Mouse (Mus musculus) fat pad, adult 2 months (tissue): ENCODE measurements around the gene Zfp988.
"Not testable (repeated sequence)": the region's sequence is repeated elsewhere in the genome, so short reads cannot be mapped to it uniquely, and the experiment has no call there.

Experiments used
- DNase-seq: peaks from one replicate; pipeline ENCODE4 v3.0.0-alpha.2; 2011; ENCODE audit warnings: low read depth, low spot score; ENCODE audit errors: extremely low read depth

Zfp988 gene

DNA sequence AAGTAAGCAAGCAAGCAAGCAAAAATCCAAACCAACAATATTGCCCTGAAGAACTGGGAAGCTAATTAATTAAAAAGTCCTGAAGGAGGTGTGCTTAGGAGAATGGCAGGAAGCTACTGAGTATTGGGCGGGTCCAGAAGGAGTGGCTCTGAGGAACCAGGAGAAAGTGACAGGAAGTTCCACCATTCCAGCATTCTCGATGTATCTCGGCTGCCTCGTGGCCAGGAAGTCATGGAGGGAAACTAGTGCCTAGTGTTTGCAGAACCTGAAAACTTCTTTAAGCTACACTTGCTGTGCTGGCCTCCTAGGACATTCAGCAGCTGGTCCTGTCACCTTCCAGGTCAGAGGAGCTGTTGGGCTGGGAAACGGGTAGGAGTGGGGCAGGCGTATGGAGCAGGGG, at the start of gene Zfp988:
TSS of gene Zfp988 (plus strand) at position 239 of the 400 bp plus-strand sequence.
- DNase-seq: not testable (repeated sequence)

DNA sequence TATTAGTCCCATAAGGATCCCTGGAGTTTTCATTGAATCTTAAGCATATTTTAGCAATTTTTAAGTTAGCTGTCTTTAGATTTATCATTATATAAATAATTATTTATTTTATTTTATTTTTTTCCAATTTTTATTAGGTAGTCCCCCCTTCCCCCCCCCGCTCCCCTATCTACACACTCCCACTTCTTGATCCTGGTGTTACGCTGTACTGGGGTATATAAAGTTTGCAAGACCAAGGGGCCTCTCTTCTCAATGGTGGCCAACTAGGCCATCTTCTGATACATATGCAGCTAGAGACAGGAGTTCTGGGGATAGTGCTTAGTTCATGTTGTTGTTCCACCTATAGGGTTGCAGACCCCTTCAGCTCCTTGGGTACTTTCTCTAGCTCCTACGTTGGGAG, 42.8 kb upstream of the Zfp988 start:
- DNase-seq: not testable (repeated sequence)

DNA sequence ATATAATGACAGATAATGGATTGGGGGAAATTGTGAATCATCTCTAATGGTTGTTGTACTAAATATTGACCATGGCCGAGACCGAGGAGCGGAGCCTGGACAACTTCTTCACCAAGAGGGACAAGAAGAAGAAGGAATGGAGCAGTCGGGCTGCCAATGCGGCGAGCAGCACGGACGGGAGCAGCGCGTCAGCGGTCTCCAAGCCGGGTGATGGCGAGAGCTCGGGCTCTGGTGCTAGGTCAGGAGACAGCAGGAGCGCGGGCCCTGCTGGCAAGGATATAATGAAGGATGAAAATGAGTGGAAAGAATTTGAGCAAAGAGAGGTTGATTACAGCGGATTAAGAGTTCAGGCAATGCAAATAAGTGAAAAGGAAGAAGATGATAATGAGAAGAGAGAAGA, 38.2 kb upstream of the Zfp988 start:
- DNase-seq: not testable (repeated sequence)

DNA sequence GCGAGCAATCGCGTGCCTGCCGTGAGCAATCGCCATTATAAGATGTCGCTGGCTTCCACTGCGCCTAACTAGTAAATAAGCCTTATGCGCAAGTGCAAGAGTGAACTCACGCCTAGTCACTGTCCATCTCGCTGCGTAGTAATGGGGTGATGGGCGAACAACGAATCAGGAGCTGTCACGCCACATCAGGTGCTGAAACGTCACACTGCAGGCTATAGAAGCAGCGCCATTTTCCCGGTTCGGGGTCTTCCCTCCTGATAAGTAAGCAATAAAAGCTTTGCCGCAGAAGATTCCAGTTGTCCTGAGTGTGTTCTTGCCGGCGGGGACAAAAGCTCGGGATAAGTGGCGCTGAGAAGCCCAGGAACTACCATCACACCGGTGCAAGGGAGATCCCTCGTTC, 36.7 kb upstream of the Zfp988 start:
- DNase-seq: not testable (repeated sequence)

DNA sequence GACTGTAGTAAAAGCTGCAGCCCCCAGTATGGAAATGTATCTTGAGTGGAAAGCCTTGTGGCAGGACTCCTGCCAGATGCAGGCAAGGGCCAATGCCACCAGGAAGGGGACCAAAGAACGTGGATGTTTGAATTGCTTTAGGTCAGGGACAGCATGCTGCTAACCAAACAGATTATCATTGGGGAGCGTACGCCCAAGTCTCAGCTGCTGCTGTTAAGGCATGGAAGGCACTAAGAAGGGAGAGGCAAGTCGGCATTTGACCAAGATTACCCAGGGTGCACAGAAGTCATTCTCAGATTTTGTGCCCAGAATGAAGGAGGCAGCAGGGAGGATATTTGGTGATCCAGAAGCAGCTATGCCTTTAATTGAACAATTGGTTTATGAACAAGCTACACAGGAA, 35.4 kb upstream of the Zfp988 start:
- DNase-seq: not testable (repeated sequence)

DNA sequence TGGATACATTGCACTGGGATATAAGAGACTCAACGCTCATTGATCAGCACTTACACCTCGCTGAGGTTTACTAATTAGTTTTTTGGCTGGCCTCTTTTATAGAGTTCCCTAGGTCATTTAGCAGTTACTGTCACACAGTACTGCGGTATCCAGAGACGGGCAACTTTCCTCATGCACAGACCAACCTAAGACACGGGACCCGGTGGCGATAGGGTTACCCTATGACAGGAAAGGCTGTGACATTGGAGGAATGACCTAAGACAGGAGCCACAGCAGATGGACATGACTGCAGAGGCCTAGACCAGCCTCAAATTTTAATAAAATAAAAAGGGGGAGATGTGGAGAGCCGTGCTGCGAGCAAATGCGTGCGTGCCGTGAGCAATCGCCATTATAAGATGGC, 33.9 kb upstream of the Zfp988 start:
- DNase-seq: not testable (repeated sequence)

DNA sequence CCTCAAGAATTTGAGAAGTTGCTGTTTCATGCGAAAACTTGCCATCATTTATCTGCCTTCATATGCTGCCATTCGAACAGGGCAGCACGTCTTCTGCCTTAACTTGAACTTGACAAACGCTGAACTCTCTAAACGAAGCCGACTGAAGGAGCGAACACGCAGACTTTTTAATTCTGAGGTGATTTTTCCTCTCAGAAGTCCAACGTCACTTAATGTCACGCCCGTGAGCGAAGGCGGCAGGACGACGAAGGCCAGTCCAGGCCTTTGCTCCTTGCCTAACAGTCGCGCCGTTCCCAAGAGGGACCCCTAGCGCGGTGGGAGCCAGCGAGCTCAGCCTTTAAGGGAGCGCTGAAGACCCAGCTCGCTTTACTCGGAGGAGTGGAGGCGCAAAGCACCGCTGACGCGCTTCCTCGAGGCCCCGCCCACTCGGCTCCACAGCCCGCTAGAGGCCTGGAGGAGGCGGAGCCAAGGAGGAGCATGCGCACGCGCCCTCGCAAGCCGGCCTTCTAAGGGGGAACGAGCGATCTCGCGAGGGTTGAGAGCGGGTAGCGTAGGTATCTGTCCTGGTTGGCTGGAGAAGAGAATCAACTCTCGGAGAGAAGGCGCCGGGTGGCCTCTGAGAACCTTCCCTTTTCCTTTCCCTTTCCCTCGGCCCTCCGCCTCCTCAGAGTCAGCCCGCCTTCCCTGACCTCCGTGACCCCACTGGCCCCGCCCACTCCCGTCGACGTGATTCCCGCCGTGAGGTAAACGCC, 30.3 kb upstream of the Zfp988 start:
- not testable (repeated sequence) for DNase-seq

DNA sequence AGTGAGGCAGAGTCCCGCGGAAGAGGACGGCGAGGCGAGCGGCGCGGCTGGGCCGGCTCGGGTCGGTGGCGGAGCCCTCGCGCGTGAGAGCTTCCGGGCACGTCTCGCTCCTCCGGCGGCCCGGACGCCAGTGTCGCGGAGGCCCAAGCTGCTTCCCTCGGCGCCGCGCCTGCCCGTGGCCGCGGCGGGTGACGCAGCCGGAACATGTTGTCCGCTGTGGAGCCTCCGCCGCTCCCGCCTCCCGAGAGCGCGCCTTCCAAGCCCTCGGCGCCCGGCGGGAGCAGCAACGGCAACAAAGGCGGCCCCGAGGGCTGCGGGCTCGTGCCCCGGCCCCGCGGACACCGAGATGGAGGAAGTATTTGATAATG, 29.7 kb upstream of the Zfp988 start:
- not testable (repeated sequence) for DNase-seq

DNA sequence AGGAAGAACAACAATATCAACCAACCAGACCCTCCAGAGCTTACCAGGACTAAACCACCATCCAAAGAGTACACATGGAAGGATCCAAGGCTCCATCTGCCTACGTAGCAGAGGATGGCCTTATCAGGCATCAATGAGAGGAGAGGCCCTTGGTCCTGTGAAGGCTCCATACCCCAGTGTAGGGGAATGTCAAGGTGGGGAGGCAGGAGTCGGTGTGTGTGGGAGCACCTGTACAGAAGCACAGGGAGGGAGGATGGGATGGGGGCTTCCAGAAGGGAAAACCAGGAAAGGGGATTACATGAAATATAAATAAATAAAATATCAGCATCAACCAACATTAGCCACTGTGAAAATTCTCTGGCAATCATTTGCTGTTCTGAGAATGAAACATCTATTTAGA, 25.1 kb upstream of the Zfp988 start:
- not testable (repeated sequence) for DNase-seq

DNA sequence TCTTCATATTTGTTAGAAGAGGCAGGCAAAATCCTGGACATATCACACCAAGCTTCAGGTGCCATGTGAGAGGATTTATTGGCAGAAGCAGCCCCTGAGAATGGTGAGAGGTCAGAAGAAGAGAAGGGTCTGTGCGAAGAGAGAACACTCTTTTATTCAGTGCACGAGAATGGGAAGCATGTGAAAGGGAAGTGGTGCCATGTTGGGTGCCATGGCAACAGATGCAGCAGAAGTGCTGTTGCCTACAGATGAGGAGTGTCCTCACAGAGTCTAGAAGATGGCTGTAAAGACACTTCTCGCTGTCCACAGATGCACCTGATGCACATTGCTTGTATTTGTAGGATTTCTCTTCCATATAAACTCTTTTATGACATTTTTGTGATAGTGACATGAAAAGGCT, 6.9 kb upstream of the Zfp988 start:
- DNase-seq: not testable (repeated sequence)

DNA sequence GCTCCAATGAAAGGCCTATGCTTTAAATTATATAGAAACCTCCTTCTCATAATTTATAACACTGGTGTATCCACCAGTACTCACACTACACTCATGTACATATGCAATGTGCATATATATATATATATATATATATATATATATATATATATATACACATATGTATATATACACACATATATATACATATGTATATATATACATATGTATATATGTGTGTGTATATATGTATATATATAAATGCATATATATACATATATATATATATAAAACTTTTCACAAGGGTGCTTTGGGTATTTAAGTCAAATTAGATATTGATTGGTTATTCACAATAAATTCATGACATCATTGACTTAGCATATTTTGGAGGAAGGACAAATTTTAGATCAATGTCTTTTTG, 3.1 kb upstream of the Zfp988 start:
- not testable (repeated sequence) for DNase-seq

DNA sequence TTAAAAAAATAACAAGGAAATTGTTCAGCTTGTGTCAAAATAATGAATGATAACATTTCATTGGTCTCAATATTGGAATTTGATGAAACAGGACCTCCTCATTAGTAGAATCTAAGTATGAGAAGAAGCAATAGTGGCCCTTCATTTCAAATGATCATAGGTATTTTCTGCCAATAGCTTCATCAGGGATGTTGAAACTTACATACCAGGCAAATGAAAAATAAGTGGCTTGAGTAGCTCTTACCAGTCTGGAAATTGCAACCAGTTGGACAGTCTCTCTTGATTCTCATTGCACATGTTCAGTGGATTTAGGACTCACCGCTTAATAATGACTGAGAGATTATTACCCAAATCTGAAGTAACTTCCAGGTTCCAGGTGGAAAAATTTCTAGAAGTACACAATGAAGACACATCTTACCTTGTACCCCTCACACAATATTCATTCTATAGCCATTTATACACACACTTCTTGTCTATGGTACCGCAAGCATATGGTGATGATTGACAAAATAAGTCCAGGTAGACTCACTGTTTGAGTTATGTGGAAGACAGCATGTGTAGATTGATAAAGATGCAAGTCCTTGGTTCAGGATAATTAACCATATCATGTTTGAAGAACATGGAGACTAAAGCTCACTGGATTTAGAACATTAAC, 29.7 kb downstream of the Zfp988 start:
- DNase-seq: not testable (repeated sequence)

DNA sequence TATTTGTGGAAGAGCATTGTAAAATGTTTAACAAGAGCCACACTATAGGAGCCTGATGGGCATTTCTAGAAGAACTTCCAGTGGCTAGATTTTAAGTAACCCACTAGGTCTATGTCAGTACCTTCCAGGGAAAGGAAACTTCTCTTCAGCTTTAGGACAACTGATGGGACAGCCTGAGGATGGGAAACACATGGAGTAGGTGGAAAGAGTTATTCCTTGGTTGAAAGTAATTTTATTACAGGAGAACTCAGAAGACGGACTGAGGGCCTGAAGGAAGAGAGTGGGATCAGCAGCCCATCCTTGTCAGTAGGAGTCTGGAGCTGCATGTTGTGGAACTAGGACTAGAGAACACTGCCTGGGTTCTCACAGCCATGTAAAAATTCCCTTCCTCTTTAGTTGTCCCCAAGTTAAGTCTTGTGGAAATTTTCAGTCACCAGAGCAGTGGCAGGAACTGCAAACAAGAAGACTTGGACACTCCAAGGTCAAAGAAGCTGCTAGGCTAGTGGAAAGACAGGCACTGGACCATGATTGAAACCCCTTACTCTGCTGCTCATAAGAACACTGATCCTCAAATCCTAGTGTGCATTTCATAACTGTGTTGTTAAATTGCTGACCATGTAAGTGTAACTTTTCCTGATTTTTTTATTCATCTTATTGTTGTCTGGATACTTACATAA, 30.4 kb downstream of the Zfp988 start:
- not testable (repeated sequence) for DNase-seq

DNA sequence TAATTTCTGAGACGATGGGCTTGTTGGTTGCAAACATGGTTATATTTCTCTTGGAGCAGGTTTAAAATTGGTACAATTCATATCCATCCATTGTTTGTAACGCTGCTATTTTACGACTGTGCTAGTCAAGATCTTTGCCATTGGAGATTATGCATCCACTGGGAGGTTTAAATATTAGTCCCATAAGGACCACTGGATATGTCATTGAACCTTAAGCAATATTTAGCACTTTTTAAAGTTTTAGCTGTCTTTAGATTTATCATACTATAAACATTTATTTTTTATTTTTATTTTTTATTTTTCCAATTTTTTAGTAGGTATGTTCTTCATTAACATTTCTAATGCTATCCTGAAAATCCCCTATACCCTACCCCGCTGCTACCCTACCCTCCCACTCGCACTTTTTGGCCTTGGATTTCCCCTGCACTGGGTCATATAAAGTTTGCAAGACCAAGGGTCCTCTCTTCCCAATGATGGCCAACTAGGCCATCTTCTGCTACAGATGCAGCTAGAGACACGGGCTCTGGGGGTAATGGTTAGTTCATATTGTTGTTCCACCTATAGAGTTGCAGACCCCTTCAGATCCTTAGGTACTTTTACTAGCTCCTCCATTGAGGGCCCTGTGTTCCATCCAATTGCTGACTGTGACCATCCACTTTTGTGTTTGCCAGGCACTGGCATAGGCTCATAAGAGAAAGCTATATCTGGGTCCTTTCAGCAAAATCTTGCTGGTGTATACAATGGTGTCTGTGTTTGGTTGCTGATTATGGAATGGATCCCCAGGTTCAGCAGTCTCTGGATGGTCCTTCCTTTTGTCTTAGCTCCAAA, 31.1 kb downstream of the Zfp988 start:
- DNase-seq: not testable (repeated sequence)

DNA sequence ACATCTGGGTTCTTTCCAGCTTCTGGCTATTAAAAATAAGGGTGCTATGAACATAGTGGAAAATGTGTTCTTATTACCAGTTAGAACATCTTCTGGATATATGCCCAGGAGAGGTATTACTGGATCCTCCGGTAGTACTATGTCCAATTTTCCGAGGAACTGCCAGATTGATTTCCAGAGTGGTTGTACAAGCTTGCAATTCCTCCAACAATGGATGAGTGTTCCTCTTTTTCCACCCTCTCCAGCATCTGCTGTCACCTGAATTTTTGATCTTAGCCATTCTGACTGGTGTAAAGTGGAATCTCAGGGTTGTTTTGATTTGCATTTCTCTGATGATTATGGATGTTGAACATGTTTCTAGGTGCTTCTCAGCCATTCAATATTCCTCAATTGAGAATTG, 32.0 kb downstream of the Zfp988 start:
- DNase-seq: not testable (repeated sequence)

DNA sequence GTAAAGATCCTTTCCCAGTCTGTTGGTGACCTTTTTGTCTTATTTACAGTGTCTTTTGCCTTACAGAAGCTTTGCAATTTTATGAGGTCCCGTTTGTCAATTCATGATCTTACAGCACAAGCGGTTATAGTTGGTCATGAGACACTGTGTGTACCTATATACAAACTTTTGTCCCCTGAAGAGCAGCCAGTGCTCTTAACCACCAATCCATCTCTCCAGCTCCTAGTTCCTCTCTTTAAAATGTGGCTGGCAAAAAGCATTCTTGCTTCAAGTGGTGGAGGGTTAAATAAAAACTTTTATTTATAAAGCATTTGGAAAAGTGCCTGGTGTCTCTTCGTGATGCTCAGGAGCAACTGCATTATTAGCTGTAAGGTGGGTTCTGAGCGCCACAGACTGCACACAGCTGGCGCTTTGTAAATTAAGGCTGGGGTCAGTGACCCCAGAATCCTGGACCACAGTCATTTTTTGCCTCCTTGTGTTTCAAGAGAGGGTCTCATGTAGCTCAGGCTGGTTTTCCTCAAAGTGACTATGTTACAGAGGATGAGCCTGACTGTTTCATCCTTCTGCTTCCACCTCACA, 32.6 kb downstream of the Zfp988 start:
- no peak for DNase-seq

DNA sequence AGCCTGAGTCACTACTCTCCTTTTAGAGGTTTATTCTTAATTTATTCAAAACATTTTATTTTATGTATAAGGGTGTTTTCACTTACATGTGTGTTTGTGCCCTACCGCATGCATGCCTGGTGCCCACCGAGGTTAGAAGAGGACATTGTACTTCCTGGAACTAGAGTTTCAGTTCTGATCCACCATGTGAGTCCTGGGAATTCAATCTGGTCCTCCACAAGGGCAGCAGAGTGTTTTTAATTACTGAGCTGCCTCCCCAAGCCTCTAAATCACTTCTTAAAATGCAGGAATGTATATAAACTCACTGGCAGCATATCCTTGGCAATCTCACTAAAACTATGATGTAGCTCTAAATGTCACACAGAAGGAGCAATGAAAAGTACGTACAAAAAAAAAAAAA, 33.2 kb downstream of the Zfp988 start:
- not testable (repeated sequence) for DNase-seq

DNA sequence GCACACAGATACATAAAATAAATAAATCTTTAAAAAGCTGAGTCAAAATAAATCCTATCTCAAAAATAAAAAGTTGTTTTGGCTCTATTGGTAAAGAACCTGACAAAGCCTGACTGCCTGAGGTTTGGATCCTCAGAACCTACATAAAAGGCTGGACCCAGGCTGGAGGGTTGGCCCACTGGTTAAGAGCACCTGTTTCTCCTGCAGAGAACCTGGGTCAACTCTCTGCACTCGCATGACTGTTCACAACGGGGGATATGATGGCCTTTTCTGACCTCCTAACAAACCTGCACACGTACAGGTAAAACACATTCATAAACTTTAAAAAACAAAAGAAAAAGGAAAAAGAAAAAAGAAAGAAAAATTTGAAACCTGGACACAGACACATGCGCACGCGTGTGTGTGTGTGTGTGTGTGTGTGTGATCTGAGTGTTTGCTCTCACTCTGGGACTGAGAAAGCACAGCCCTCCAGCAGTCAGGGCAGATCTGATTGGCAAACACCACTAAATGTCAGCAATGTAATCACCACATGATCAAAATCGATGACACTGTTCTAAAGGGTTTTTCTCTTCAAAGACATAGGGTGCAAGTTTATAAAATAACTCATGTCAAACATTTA, 34.2 kb downstream of the Zfp988 start:
- DNase-seq: not testable (repeated sequence)

DNA sequence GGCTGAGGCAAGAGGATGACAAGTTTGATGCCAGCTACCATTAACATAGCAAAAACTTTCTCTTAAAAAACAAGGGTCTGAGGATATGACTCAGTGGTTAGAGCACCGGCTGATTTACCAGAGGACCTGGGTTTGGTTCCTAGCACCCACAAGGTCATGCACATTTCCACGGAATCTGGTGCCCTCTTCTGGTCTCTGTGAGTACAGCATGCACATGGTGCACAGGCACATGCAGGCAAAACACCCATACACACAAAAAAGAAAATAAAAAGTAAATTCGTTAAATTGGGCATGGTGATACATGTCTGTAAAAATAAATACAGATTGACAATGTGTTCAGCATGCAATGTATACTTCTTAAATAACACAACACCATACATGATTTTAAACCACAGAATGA, 34.8 kb downstream of the Zfp988 start:
- DNase-seq: not testable (repeated sequence)

DNA sequence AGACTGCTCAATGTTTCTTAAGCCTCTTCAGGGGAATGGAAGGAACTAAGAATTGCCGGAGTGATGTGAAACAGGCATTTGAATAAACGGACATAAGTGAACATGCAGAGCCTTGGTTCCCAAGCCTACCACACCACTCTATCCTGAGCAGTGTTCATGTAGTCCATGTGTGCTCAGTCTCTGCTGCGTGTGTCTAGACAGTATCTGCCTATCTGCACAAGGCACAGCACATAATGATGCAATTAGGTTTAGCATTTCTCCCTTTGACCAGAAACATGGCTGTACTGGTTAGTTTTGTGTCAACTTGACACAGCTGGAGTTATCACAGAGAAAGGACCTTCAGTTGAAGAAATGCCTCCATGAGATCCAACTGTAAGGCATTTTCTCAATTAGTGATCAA, 35.4 kb downstream of the Zfp988 start:
- not testable (repeated sequence) for DNase-seq
